In genomic region chr6:72882222-72882621, GRCm38 (mm10) we compare ENCODE assay signal across 17 mouse cellular contexts. TPM values are rescaled to one million over a fixed set of nuclear protein-coding genes. Genes with fewer than 3 reads are reported as not detected.
DNase-seq lines count a peak whose midpoint lies in the region; ATAC-seq and TF ChIP-seq lines count a peak whose summit lies in the region.
"Had no signal": no experiment of that assay in that cellular context is flagged by ENCODE, and none has a peak within 500 bp of the region (broad histone marks: within the 10 kb centered on the region; RNA-seq: fewer than 3 reads in every experiment).

No protein-coding gene starts in this region.

- TF ChIP-seq POLR2A in bone marrow macrophage, adult 2 months (IDR thresholded peaks at IDR 0.05; ENCODE audit: borderline replicate concordance, low read depth, low read length), result no peak

- H3K9me3 ChIP-seq in heart, embryonic 15.5 days (replicated peaks), result no peaks in the 10 kb centered on the region
- no peaks in the 10 kb centered on the region for H3K9me3 ChIP-seq in liver, embryonic 14.5 days (ENCODE audit: control insufficient read depth, low read length)
- H3K9me3 ChIP-seq in liver, postnatal 0 days (ENCODE audit: low read length), result no peaks in the 10 kb centered on the region
- no peaks in the 10 kb centered on the region for H3K9me3 ChIP-seq in E14TG2a.4 (ENCODE audit: low read length)
- H3K9me3 ChIP-seq: embryonic facial prominence, embryonic 12.5 days; forebrain, embryonic 15.5 days; hindbrain, embryonic 13.5 days had no signal

- no peak for DNase-seq in heart, postnatal 14 days
- no peak for DNase-seq in liver, embryonic 14.5 days (ENCODE audit: low read depth in 3 of 3, low spot score in 3 of 3)
- DNase-seq in liver, postnatal 0 days, result no peak
- no peak for DNase-seq in cerebellum, postnatal 4 days (ENCODE audit: low spot score in 2 of 2)
- DNase-seq in kidney, postnatal 10 days, result no peak
- DNase-seq: adrenal gland, adult 2 months; adrenal gland, postnatal 36 days; cerebellum, adult 11 months; cerebellum, adult 8-10 months; gastrocnemius, postnatal 10 days had no signal

- no peak for ATAC-seq in heart, embryonic 15.5 days (replicated peaks; ENCODE audit: insufficient number of reproducible peaks, insufficient read depth, low FRiP score, low read depth)
- no peak for ATAC-seq in liver, embryonic 14.5 days (ENCODE audit: insufficient read depth)
- no peak for ATAC-seq in liver, postnatal 0 days
- ATAC-seq: forebrain, embryonic 15.5 days; hindbrain, postnatal 0 days had no signal

- H3K4me2 ChIP-seq in heart, embryonic 15.5 days, result no peak overlapping the region
- peak overlapping the region; percentile 35; the same call in 1 of the 2 replicates for H3K4me2 ChIP-seq in liver, embryonic 14.5 days (ENCODE audit: low read depth)
- H3K4me2 ChIP-seq in liver, postnatal 0 days (ENCODE audit: low read depth, low read length), result no peak overlapping the region
- H3K4me2 ChIP-seq: embryonic facial prominence, embryonic 12.5 days; forebrain, embryonic 15.5 days; hindbrain, embryonic 13.5 days had no signal

- intact Hi-C loops in heart, postnatal 14 days (cut with DNase I), result no loop called here

- no peak for TF ChIP-seq EP300 in liver, embryonic 14.5 days (IDR thresholded peaks at IDR 0.05; ENCODE audit: low read depth)
- TF ChIP-seq EP300 in liver, postnatal 0 days (IDR thresholded peaks at IDR 0.05; ENCODE audit: low read depth), result no peak

- H3K27ac ChIP-seq in heart, embryonic 15.5 days, result 0 out of 2 replicates have a peak overlapping the region, but pooled peaks have one; percentile 11
- no peak overlapping the region for H3K27ac ChIP-seq in liver, embryonic 14.5 days
- H3K27ac ChIP-seq in liver, postnatal 0 days (ENCODE audit: low read depth), result no peak overlapping the region
- H3K27ac ChIP-seq in bone marrow macrophage, adult 2 months (ENCODE audit: insufficient read depth, low read depth, low read length), result peak overlapping the region; percentile 83
- H3K27ac ChIP-seq: embryonic facial prominence, embryonic 12.5 days; forebrain, embryonic 15.5 days; hindbrain, embryonic 13.5 days; hindbrain, postnatal 0 days had no signal

- no peak overlapping the region for H3K9ac ChIP-seq in heart, embryonic 15.5 days
- no peak overlapping the region for H3K9ac ChIP-seq in liver, embryonic 14.5 days (replicated peaks)
- no peak overlapping the region for H3K9ac ChIP-seq in liver, postnatal 0 days (replicated peaks)
- H3K9ac ChIP-seq: embryonic facial prominence, embryonic 12.5 days; forebrain, embryonic 15.5 days; hindbrain, embryonic 13.5 days had no signal

- H3K36me3 ChIP-seq in heart, embryonic 15.5 days, result no peaks in the 10 kb centered on the region
- no peaks in the 10 kb centered on the region for H3K36me3 ChIP-seq in liver, embryonic 14.5 days (replicated peaks; ENCODE audit: control insufficient read depth, insufficient read depth, low read depth)
- H3K36me3 ChIP-seq in liver, postnatal 0 days (replicated peaks; ENCODE audit: insufficient read depth, low read length), result no peaks in the 10 kb centered on the region; the same call in 1 of the 2 replicates
- H3K36me3 ChIP-seq in E14TG2a.4 (ENCODE audit: insufficient read depth, low read length), result peaks cover 25% of the 10 kb centered on the region; the same call in 1 of the 2 replicates
- H3K36me3 ChIP-seq: embryonic facial prominence, embryonic 12.5 days; forebrain, embryonic 15.5 days; hindbrain, embryonic 13.5 days had no signal

- no peaks in the 10 kb centered on the region for H3K27me3 ChIP-seq in heart, embryonic 15.5 days
- H3K27me3 ChIP-seq in liver, embryonic 14.5 days (ENCODE audit: control insufficient read depth, insufficient read depth, low read length), result no peaks in the 10 kb centered on the region
- no peaks in the 10 kb centered on the region for H3K27me3 ChIP-seq in liver, postnatal 0 days (ENCODE audit: insufficient read depth, low read length)
- no peaks in the 10 kb centered on the region for H3K27me3 ChIP-seq in E14TG2a.4 (ENCODE audit: insufficient read depth, low read length)
- H3K27me3 ChIP-seq: embryonic facial prominence, embryonic 12.5 days; forebrain, embryonic 15.5 days; hindbrain, embryonic 13.5 days had no signal

- no peak for TF ChIP-seq CTCF in liver, embryonic 14.5 days (IDR thresholded peaks at IDR 0.05; ENCODE audit: low read depth)
- TF ChIP-seq CTCF in liver, postnatal 0 days (IDR thresholded peaks at IDR 0.05; ENCODE audit: low read depth), result no peak
- no peak for TF ChIP-seq CTCF in E14TG2a.4 (conservative IDR thresholded peaks at IDR 0.05; ENCODE audit: low read length)
- TF ChIP-seq CTCF in bone marrow macrophage, adult 2 months (IDR thresholded peaks at IDR 0.05; ENCODE audit: low read depth, low read length), result no peak

- peaks cover 37% of the 10 kb centered on the region for H3K4me1 ChIP-seq in heart, embryonic 15.5 days (replicated peaks)
- peaks cover 8 to 22% of the 10 kb centered on the region in 2 experiments for H3K4me1 ChIP-seq in liver, embryonic 14.5 days (replicated peaks; ENCODE audit: control insufficient read depth in 2 of 2, insufficient read depth in 2 of 2, low read length in 1 of 2)
- H3K4me1 ChIP-seq in liver, postnatal 0 days (ENCODE audit: insufficient read depth), result peaks cover 42% of the 10 kb centered on the region
- H3K4me1 ChIP-seq in E14TG2a.4 (replicated peaks; ENCODE audit: low read depth, low read length), result peaks cover 86% of the 10 kb centered on the region
- H3K4me1 ChIP-seq in bone marrow macrophage, adult 2 months (ENCODE audit: control insufficient read depth, insufficient read depth, low read length), result peaks cover 64% of the 10 kb centered on the region
- H3K4me1 ChIP-seq: forebrain, embryonic 15.5 days had no signal

- 86% methylated on average over 3 of the region's 3 CpGs for WGBS in heart, embryonic 15.5 days
- 79% methylated on average over 3 of the region's 3 CpGs for WGBS in liver, embryonic 14.5 days (ENCODE audit: insufficient replicate concordance)
- WGBS in liver, postnatal 0 days (ENCODE audit: insufficient replicate concordance), result 83% methylated on average over 3 of the region's 3 CpGs

- no peak overlapping the region for H3K4me3 ChIP-seq in heart, embryonic 15.5 days
- H3K4me3 ChIP-seq in liver, embryonic 14.5 days (ENCODE audit: insufficient read depth in 1 of 2, low read depth in 2 of 2, low read length in 2 of 2), result no peak overlapping the region
- no peak overlapping the region for H3K4me3 ChIP-seq in liver, postnatal 0 days (ENCODE audit: low read depth, low read length)
- peak overlapping the region; percentile 48; the same call in 1 of the 2 replicates for H3K4me3 ChIP-seq in E14TG2a.4 (replicated peaks; ENCODE audit: low read length)
- 0 out of 2 replicates have a peak overlapping the region, but pooled peaks have one; percentile 54 for H3K4me3 ChIP-seq in bone marrow macrophage, adult 2 months (ENCODE audit: insufficient read depth, low read length)
- H3K4me3 ChIP-seq: embryonic facial prominence, embryonic 12.5 days; forebrain, embryonic 15.5 days; hindbrain, embryonic 13.5 days had no signal

RNA-seq across cellular contexts. Expression of gene Kcmf1, which starts 17.6 kb away (rescaled TPM):
- polyA plus RNA-seq in heart, embryonic 15.5 days (2015; fragmentation: Nextera tagmentation; extraction: Ambion mirVana), result 40.7 and 41.0 TPM in 2 replicates
- total RNA-seq in heart, postnatal 14 days (2021), result 10 to 100 TPM; 84.8 to 85.3 TPM
- polyA plus RNA-seq in liver, embryonic 14.5 days (2012; rRNA removed), result 23.1 and 27.7 TPM in 2 replicates
- 29.5 and 34.4 TPM in 2 replicates for polyA plus RNA-seq in liver, embryonic 14.5 days (2014; fragmentation: Nextera tagmentation; extraction: Ambion mirVana)
- 32.9 and 33.5 TPM in 2 replicates for polyA plus RNA-seq in liver, postnatal 0 days (2015; fragmentation: Nextera tagmentation; extraction: Ambion mirVana)
- polyA plus RNA-seq in bone marrow macrophage, adult 2 months (2012; ENCODE audit: insufficient read depth, insufficient read length, missing spikeins), result 73.8 and 76.3 TPM in 2 replicates

Comparison
In these comparisons a context has a peak if more than half of its experiments do, and no peak if none do; other contexts are left out.
1. H3K27ac ChIP-seq: peak in heart, embryonic 15.5 days (single experiment) and bone marrow macrophage, adult 2 months (single experiment); none in liver, embryonic 14.5 days (single experiment) and liver, postnatal 0 days (single experiment).
2. H3K4me3 ChIP-seq: peak in E14TG2a.4 (single experiment) and bone marrow macrophage, adult 2 months (single experiment); none in heart, embryonic 15.5 days (single experiment), liver, embryonic 14.5 days (0 of 2) and liver, postnatal 0 days (single experiment).